Mouse (Mus musculus) ovary, postnatal 10 days (tissue): ENCODE results near the gene Chrm2.

Experiments used
- DNase-seq: peaks from one replicate; pipeline ENCODE4 v3.0.0; 2022; ENCODE audit warnings: low spot score

The Chrm2 gene

DNA sequence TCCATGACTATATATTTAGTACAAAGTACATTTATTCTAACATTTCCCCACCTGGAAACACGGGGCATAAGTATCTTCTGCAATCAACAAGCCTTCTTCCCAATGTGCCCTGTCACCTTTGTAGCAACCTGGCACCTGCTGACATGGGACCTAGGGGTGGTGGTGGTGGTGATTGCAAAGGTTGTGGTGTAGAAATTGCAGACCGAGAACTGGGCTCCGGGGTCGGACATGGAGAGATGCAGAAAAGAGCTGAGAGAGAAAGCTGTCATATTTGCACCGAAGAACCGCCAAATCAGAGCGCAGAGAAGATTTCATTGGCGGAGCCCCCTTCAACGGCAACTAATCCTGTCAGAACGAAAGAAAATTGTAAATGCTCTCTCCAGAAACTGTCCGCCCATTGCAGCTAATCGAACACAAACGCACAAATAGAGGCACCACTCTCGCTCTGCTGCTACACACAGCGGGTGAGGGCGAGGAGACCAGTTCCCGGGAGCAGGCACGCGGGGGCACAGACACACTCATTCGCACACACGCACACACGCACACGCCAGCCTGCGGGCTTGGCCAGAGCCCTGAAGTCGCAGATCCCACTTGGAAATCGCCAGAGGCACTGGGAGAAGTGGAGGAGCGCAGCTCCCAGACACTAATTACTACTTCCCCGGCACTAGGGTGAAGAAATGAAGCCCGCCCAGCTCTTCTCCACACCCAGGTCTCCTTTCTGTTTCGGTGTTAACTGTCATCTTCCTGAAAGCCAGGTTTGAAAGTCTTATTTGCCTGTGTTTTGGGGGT, at the start of gene Chrm2:
Gene Chrm2 (plus strand): TSS at position 473 of the 789 bp plus-strand sequence.
- no peak for DNase-seq

DNA sequence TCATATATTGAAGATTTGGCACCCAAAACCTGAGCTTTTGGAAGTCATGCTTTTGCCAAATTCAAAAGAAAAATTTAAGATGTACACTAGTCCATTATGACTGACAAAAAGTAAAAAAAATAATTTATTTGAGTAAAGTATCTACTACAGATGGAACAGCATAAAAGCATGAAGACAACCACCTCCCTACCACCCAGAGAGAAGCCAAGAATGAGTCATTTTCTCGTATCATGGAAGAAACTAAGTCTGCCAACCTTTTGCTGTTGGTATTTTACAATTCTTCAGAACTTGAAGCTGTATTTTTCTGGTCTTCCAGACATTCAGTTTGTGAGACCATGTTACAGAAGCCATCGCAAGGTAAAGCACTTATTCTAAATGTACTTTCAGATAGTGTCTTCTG, 13.9 kb upstream of the Chrm2 start:
- no peak for DNase-seq

DNA sequence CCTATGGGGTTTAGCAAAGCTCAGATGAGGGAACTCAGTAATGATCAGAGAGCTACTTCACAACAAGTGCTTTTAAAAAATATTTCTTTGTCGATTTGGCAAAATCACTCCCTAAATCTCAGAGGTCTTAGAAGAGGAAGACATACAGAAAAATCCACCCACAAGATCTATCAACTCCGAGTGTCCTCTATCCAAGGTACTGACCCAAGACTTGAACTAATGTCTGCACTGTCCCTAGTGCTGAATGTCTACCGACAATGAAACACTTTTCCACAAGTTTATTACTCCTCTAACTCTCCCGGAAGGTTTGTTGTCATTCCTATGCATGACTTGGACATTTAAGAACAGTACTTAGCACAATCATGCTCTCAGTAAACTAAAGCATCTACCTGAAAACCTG, 9.9 kb upstream of the Chrm2 start:
- no peak for DNase-seq

DNA sequence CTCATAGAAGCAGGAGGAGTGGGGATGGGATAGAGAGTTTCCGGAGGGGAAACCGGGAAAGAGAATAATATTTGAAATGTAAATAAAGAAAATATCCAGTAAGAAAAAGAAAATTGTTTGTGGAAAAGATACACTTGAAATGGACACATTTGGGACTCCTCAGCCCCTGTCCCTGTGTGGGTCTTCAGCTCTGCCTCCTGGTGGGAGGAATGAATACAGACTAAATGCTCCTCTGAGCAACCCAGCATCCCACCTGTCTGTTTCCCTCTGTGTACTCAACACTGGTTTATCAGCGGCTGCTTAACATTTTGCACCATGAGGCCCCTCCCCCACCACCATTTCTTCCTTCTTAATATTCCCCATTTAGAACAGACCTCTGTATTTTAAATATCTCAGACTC, 3.8 kb upstream of the Chrm2 start:
- DNase-seq: no peak

DNA sequence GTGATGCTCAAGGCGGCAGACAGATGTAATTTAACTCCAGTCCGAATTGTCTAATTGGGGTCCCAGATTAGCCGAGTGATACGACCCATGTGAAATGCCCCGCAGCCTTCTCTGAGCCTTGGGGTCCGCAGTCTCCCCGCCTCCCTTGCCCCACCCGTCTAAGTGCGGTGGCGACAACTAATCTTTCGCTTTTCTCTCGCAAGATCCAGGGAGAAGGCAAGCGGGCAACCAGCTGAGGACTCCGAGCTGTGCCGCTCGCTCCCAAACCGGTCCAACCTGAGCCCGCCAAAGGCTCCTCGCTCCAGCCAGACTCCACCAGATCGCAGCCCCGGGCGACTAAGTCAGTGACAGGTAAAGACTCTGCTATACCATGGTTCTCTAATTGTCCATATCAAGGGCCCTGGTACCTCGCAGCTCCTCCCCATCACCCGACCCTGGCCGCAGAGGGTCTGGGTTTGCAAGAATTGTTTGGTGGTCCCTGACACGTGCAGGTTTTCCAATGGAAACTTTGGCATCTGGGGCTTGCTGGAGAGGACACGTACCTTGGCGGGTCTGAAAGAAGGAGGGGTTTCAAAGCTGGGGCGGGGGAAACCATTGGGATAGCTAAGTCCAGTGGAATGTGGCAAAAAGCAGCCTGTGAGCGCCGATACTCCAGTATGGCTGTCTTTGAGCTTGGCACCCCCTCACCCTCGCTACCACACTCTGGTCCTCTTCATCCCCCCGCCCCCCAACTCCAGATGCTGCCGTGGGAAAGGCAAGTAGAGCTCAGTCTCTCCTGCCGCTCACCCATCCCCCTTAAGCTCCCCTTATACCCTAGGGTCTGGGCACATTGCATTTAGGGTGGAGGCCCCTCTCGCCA, 746 bp downstream of the Chrm2 start:
- peak; percentile 4 for DNase-seq

DNA sequence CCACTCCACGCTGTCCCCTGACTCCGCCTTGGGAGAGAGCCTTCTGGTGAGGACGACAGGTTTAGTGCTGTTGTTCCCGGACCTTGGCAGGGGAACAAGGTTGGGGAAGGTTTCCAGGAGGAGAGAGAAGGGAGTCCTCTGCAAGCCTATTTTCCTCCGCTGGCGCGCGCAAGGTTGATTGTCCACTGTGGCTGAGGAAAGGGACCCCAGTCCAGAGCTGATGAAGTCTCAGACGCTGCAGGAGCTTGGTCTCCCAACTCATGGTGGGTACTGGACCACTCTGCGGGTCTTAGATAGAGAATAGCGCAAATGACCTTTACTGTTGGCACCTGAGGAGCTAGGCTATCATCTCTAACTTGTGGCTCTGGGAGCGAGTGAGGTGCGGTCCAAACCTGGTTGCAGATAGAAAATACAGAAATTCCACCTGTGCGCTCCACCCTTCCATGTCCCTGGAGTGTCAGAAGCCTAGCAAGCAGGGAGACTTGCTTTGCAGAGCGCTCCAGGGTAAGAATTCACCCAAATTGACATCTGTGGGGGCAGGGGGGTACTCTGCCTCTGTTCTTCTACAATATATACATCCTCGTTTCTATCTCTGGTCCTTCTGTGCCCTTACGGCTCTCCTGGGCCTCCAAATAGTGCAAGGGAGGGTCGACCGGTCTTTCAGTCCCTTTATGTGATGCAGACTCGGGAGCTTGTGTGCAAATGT, 1.5 kb downstream of the Chrm2 start:
- peak; percentile 4 for DNase-seq

DNA sequence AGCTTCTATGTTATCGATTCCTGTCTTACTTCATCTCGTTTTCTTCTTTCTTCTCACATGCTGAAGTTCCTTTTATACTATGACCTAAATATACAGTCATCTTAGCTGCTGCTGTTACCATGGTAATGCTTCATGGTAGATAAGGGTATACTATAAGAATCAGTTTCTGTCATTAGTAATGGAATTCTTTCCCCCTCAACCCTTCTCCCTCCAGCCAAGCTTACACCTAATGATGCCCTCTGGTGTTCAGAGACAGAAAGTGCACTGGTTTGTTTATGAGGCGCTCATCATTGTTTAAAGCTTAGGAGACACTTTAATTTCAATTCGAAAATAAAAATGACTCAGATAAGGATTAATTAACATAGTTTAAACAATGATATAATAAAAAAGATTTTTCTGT, 5.8 kb downstream of the Chrm2 start:
- no peak for DNase-seq

DNA sequence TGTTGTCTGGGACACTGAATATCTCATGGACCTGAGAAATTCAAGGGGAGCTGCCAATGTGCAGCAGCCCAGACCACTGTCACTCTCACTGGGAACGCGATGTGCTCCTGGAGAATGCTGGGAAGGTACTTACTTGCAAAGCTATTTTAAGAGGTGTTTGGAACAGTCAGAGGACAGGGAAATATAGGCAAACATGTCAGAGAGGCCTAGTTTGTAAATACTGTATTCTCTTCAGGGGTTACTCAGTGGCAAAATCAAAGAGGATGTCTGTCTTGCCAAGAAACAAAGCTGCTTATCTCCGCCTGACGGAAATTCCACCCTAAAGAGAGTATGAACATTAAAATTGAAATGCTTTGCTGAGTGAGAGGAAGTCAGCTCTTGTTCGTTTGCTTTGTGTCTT, 17.3 kb downstream of the Chrm2 start:
- DNase-seq: no peak

DNA sequence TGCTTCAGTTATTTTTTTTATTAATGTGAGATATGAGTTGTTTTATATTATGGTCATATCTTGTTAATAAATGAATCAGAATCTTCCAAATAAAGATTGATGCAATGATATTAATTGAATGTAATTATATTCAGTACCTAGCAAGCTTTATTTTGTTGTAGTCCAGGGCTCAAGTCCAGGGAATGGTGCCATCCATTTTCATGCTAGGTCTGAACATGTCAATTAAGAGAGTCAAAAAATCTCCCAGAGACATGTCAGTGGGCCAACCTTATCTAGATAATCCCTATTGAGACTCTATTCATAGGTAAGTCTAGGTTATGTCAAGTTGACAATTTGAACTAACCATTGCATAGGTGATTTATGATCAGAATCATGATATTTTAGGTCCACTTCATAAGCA, 21.1 kb downstream of the Chrm2 start:
- DNase-seq: no peak

DNA sequence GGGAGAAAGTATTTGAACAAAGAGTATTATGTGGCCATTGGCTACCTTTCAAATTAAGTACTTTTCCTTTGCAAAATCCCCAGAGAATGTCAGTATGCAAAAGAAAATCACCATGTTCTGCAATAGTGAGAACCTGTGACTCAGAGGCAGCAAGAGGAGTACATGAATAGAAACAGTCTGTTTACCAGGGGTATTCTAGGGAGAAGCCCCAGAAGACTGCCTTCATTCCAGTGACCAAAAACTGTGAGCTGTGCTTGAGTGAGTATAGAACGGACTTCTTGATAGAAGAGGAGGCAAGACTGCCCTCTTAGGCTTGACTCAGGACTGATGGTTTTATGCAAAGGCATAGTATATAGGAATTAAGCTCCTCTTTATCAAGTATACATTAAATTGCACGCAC, 22.2 kb downstream of the Chrm2 start:
- no peak for DNase-seq

DNA sequence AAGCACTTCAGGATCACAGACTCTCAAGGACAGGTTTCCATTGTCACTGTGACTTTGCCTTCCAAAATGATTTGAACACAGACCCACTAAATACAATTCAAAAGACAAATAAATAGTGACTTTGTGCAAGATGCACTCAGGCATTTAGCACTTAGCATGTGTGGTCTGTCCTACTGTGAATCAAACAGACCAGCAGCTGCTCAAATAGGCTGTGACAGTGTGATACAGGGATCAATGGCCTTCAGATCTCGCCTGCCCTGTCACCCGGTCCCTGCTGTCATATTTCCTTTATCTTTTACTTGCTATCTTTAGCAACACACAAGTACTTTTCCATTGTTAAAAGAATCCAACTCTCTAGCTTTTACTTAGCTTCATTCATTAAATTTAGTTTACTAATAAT, 31.8 kb downstream of the Chrm2 start:
- DNase-seq: no peak

DNA sequence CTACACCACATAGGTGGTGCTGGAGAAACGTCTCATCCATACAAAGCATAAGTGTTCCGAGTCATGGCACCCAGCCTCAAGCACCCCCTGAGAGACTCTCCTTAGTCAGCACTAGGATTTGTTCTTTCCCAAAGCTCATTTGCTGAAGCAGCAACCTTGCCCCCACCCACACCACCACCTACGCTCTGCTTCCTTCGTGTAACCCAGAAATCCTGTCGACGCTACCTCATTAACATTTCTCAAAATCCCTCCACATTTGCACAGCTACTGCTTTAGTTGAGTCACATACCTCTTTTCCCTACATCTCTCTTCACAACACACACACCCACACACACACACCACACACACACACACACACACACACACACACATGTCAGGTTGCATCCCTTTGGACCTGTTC, 50.1 kb downstream of the Chrm2 start:
- no peak for DNase-seq

DNA sequence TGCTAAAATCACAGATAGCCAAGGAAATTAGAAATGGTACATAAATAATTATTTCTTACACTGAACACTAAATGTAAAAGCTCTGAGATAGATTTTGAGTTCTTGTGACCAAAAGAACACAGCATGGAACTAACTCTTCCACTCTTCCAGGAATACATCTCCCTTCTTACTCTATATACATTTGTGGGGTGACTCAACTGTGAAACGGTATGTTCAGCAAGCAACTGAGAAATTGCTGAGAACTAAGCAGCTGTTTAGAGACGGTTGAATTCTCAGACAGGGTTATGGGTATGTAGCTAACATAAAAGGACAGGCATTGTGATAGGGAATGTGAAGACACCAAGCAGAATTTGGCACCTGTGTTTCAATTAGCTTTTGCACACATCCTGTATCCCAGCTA, 51.3 kb downstream of the Chrm2 start:
- DNase-seq: no peak

DNA sequence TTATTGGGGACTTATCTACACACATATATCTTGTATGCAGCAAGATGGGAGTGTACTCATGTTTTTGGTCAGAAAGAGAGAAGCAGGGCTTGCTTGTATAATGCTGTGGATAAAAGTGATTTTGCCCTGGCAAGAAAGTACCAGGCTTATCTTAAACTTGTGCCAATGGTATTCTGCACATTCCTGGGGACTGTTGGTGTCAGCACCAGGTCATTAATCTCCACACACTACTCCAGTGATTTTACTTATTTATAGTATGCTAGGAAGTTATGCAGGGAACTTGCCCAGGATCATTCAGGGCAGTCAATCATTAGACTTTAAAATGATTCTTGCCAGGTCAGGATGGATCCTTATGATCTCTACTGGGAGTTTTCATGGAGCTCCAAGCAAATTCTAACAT, 63.6 kb downstream of the Chrm2 start:
- DNase-seq: no peak

DNA sequence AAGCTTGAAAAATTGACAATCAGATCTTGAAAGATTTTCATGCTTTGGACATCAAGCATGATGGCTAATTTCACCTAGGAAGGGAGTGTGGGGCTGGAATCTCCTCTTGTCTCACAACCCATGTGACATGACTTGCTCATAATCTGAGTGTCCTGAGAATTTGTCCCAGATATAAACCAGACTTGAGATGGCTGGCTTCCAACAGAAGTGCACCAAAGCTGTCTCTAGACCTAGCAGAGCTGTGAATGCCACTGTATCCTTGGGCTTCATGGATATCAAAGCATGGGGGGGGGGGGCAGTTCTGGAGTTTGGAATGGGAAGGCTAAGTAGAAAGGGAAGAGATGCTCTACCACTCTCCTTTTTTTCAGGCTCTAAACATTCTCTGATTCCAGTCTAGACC, 67.2 kb downstream of the Chrm2 start:
- no peak for DNase-seq

DNA sequence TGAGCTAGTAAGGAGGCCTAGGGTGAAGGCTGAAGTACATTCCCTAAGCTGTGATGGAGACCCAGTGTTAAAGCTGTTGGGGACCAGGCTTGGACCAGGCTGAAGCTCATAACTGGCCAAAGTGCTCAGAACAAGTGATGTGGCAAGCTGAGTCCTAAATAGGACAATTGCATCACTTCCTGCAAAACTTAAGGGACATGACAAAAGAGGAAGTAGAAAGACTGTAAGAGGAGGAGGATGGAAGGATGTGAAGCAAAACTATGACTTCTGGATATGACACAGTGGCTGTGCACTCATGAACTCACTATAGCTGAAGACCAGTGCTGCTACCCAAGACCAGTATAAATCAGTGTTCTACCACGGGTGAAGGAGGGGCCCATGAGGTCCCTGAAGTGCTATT, 69.1 kb downstream of the Chrm2 start:
- no peak for DNase-seq

DNA sequence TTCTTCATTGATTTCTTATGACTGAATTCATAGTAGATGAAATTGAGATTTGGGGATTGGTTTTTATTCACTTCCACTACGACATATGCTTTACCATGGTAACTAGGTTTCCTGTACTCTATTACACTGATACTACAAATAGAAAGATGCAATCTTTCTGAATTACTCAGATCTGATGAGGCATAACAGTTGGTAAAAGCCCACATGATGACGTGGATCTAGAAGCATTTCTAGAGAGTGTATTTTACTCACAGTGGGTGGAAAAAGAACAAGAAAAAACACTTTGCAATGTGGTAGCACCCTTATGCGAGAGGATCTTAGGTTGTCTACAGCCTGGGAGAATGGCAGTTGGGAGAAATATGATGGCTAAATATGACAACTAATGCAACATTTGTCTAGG, 76.1 kb downstream of the Chrm2 start:
- DNase-seq: no peak

DNA sequence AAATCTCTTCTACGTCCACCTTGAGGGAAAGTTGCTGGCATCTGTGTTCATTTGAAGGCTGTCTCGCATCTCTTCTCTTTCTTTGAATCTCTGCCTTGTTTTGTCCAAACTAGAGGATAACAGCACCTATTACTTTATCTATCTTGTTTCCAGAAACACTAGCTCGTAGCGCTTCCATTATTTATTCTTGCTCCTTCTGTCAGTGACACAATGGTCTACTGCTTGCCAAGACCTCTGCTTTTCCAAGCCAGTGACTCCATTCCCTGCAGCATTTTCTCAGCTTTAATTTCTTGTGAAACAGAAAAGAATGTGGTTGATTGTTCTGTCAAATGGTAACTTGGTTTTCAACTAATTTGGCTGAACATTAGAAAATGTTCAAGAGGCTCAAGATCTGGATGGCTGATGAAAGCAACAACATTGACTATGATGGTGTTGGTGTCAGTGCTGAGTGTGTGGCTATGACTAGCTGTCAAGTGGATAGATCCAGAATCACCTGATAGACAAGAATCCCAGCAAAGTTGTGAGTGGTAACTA, 96.3 kb downstream of the Chrm2 start:
- no peak for DNase-seq

DNA sequence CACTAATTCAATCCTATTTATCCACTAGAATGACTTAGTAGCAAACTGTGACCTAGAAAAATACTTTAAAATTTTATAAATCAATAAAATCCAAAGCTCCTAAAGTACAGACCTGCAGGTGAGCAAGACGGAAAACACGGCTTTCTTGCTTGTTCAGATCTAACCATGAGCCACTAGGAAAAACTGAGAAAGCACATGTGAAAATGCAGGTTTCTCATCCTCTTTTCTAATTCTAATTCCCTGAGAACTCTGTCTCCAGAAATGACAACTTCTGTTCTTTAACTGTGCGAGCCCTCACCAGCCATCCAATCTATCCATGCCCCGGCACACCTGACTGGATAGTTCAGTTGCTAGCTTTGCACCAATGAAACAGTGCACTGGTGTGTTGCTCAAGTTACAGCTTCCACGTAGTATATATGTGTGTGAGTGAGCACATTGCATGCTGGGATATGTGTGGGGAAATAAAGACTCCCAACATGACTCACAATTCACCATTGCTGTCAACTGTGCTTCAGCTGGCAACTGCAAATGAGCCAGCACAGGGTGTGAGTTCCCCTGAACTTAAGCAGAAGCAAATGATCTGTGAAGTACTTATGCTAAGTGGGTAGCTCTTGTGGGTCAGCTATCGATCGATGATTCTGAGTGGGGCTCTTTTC, 119.3 kb downstream of the Chrm2 start:
- DNase-seq: no peak

DNA sequence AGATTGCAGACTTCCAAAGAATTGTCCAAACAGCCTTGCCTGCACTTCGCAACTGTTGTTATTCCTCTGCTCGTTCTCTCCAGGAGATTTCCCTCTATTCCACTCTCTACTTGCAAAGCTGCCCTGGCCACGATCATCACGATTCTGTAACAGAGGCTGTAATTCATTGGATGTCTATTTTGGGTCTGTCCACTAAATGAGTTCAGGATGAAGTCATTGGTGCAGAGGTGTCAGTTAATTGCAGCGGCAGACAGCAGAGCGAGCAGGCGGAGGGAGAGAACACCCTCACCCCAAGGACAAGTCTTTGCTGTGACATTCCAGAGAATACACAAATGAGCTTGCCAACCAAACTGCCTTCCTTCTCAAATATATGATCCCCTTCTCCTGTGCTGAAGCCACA, 120.1 kb downstream of the Chrm2 start:
- DNase-seq: no peak

DNA sequence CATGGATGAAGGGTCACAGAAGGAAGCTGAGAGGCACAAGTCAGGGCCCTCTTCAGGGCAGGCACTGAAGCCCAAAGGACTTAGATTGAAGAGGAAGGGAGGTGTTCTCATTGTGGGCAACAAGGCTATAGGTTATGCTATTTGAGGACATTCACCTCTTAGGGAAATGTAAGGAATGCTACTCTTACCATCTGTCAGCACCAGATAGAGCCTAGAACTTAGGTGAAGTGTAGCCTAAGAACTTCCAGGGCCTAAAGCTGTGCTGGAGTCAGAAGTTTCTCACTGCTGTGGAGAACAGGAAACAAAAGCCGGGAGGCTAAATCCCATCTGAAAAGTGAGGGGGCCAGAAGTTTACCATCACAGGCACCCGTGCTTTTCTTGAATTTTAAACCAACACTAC, 120.6 kb downstream of the Chrm2 start:
- DNase-seq: no peak

DNA sequence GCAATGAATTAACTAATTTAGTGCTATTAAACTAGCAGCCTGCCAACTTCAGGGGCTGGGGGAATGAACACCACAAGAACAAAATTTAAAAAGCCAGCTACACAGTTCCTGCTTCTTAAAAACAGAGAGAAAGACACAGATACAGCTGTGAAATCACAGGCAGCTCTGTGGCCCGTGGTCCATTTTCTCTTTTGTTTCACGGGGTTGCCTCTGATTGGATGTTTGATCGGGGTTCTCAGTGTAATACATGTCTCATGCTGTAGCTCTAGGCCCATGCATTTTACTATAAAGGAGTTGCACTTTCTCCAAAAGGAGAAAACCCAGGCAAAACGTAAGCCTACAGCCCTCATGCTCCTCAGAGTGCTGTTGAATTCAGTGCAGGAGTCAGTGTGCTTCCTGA, 128.6 kb downstream of the Chrm2 start:
- no peak for DNase-seq
